Mouse (Mus musculus) hematopoietic stem cell, adult 5-6 weeks (primary cell): Measurements from ENCODE around the gene Emc1. TPM values are rescaled to one million over a fixed set of nuclear protein-coding genes. Genes with fewer than 3 reads are reported as not detected.

Experiments
- ATAC-seq, 2 experiments: fragments of 125-278 bp in 1 of 2; replicated peaks in 1 of 2; 2 replicates each; pipeline ENCODE4 v1.8.0; 2016 to 2017; ENCODE audit warnings: inconsistent platforms in 2 of 2, mild to moderate bottlenecking in 2 of 2, moderate number of reproducible peaks in 2 of 2, low read depth in 1 of 2, moderate TSS enrichment in 1 of 2; ENCODE audit not compliant: low FRiP score in 2 of 2, poor library complexity in 2 of 2, severe bottlenecking in 2 of 2, insufficient read depth in 1 of 2, low TSS enrichment in 1 of 2
- total RNA-seq: library from RNA; stranded (forward); fragments of 172-1452, 232-1000 nt; gene quantifications from 2 replicates; pipeline ENCODE4 v1.2.3, GENCODE M21; 2017

Emc1 gene
- total RNA-seq, 1 experiment from 2014 or later: 31.6 TPM

- ATAC-seq: no peak
Observed at GRCm38 (mm10) chr4:139389557-139389956, 37.2 kb downstream of the Emc1 start.

DNA sequence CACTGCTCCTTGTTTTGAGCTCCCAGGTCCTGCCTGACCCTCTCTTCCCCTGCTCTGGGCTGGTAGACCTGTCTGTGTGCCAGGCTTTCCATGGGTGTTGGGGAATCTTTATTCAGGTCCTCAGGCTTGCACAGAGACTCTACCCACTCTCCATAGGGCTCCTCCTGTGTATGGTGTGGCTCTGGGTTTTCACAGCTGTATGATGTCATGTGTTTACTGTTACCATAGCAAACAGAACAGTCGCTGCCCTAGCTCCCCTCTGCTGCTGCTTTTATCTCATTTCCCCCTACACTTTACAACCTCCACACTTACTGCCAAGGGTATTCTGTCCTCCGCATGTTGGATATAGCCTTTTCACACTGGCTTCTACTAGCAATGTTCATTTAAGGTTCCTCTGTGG is 43.0 kb downstream of the Emc1 start:
- no peak for ATAC-seq

GRCm38 (mm10) chr4:139400487-139400886 is 48.1 kb downstream of the Emc1 start:
- ATAC-seq: no peak

- no peak for ATAC-seq
Observed at GRCm38 (mm10) chr4:139403214-139403613, 50.8 kb downstream of the Emc1 start.

DNA sequence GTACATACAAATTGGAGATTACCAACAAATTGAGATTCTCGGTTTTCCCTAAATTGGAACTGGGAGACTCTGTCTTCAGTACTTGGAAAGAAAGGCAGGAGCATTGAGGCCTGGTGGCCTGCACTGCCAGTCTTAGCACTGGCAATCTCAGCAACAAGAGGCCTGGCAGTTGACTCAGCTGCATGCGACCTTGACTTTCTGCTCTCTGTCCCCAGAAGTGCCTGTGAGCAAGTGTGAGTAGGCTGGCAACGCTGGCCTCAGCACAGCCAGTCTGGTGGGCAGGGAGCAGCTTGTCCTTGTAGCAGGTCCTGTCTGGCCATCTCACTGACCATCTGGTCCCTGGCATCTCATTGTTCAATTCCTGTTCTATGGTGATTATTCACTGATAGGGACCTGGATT is 59.0 kb downstream of the Emc1 start:
- ATAC-seq: no peak

GRCm38 (mm10) chr4:139417868-139418267 is 65.5 kb downstream of the Emc1 start:
- ATAC-seq: no peak

GRCm38 (mm10) chr4:139421621-139422020 is 69.2 kb downstream of the Emc1 start:
- ATAC-seq: no peak

GRCm38 (mm10) chr4:139422409-139422808 is 70.0 kb downstream of the Emc1 start:
- no peak for ATAC-seq

GRCm38 (mm10) chr4:139423270-139423669 is 70.9 kb downstream of the Emc1 start:
- ATAC-seq: no peak

Other genes starting within 250 kb of the Emc1 start
- gene Minos1, start 221.5 kb upstream of the Emc1 start, total RNA-seq: 93.3 and 143 TPM in 2 replicates
- gene Capzb, start 159.7 kb upstream of the Emc1 start, total RNA-seq: 96.1 and 101 TPM in 2 replicates
- gene Pqlc2, start 41.9 kb upstream of the Emc1 start, total RNA-seq: 0.94 TPM in 1 of 2 replicates, not detected in the other
- 7.9 and 16.1 TPM in 2 replicates for gene Akr7a5, start 41.8 kb upstream of the Emc1 start, total RNA-seq
- gene Mrto4, start within 50 bp of the Emc1 start, total RNA-seq: 47.8 and 56.2 TPM in 2 replicates
- 72.9 and 77.5 TPM in 2 replicates for gene Ubr4, start within 50 bp of the Emc1 start, total RNA-seq
- 3.9 and 7.5 TPM in 2 replicates for gene Iffo2, start 178.0 kb downstream of the Emc1 start, total RNA-seq